Mouse (Mus musculus) olfactory bulb, adult 2 months (tissue): Measurements from ENCODE around the gene Pknox2. TPM values are rescaled to one million over a fixed set of nuclear protein-coding genes. Genes with fewer than 3 reads are reported as not detected.

Experiments
- H3K27ac ChIP-seq: fragments of 200-500 bp; 2 replicates; pipeline ENCODE4 v1.5.1; 2012; ENCODE audit warnings: low read depth, low read length; ENCODE audit not compliant: insufficient read depth
- H3K4me1 ChIP-seq: fragments of 200-500 bp; 2 replicates; pipeline ENCODE4 v1.6.1; 2012; ENCODE audit warnings: low read length; ENCODE audit not compliant: control insufficient read depth, insufficient read depth
- H3K4me3 ChIP-seq: fragments of 200-500 bp; 2 replicates; pipeline ENCODE4 v1.5.1; 2012; ENCODE audit warnings: mild to moderate bottlenecking, low read depth, low read length, moderate library complexity; ENCODE audit not compliant: insufficient read depth
- CTCF ChIP-seq: fragments of 200-500 bp; IDR thresholded peaks from 2 replicates; pipeline ENCODE4 v1.5.1; 2012; ENCODE audit warnings: low read depth, mild to moderate bottlenecking, low read length, moderate library complexity; ENCODE audit not compliant: insufficient read depth
- POLR2A ChIP-seq: fragments of 200-500 bp; IDR thresholded peaks from 2 replicates; pipeline ENCODE4 v1.6.1; 2012; ENCODE audit warnings: mild to moderate bottlenecking, low read depth, low read length, moderate library complexity; ENCODE audit not compliant: insufficient read depth
- WGBS: fragments of 180-500 bp; shearing (Covaris S2); methylation state at CpG from one replicate; pipeline ENCODE4 v1.1.7; 2018; 5-methylcytosine and 5-hydroxymethylcytosine counted together
- polyA plus RNA-seq: library from polyadenylated mRNA; stranded (reverse); fragments of >200 nt; gene quantifications from 2 replicates; pipeline ENCODE4 v1.2.4, GENCODE M21; 2012; ENCODE audit warnings: low replicate concordance; ENCODE audit not compliant: missing spikeins, insufficient read depth, insufficient read length

Pknox2 gene
- polyA plus RNA-seq, 1 experiment, result not detected

GRCm38 (mm10) chr9:37143046-37143931 is 3.9 kb downstream of the Pknox2 start:
- Histone ChIP-seq H3K27ac (no peak overlapping the region), H3K4me3 (no peak overlapping the region), H3K4me1 (peaks cover 19% of the 10 kb centered on the region)
- 58% methylated on average over 12 of the region's 12 CpGs for WGBS
- TF ChIP-seq CTCF, result no peak
- no peak for TF ChIP-seq POLR2A

GRCm38 (mm10) chr9:37142107-37142506 is 5.1 kb downstream of the Pknox2 start:
- no peak overlapping the region for H3K27ac ChIP-seq
- 58% methylated on average over 4 of the region's 4 CpGs for WGBS

DNA sequence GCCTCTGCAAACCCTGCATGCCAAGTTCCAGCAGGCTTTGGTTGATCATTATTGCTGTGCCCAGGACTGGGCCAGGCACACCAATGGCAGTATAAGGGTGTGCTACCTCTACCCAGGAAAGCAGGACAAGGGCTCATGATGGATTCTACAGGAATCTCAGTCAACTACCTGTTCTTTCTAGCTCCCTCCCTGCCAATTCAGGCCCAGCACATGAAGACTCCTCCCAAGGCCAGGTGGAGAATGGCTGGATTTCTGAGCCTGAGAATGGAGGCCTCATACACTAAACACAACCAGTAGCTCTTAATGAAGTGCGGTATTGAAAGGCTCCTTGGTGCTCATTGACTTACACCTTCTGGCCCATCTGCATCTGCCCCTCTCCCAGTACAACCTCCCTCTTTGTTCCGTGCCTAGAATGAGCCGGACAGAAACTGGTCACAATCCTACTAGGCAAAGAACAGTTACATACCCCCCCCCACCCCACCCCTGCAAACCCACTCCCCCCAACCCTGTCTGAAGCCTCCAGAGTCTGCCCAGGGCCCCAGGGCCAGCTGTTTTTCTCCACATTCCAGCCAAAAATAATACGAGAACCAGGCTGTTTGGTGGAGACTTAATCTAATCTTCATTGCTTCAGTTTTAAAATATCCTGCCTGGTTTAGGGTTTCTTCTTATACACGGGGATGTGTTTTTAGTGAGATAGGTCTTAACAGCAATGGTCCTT is 6.6 kb downstream of the Pknox2 start:
- H3K27ac ChIP-seq, result no peak overlapping the region
- 76% methylated on average over 5 of the region's 5 CpGs for WGBS
- H3K4me1 ChIP-seq, result peaks cover 13% of the 10 kb centered on the region
- no peak overlapping the region for H3K4me3 ChIP-seq
- TF ChIP-seq CTCF (no peak), POLR2A (no peak)

More at GRCm38 (mm10) chr9:37142107-37142506, 5.1 kb downstream of the Pknox2 start:
- TF ChIP-seq POLR2A, result no peak
- H3K4me1 ChIP-seq, result peaks cover 13% of the 10 kb centered on the region
- no peak overlapping the region for H3K4me3 ChIP-seq

DNA sequence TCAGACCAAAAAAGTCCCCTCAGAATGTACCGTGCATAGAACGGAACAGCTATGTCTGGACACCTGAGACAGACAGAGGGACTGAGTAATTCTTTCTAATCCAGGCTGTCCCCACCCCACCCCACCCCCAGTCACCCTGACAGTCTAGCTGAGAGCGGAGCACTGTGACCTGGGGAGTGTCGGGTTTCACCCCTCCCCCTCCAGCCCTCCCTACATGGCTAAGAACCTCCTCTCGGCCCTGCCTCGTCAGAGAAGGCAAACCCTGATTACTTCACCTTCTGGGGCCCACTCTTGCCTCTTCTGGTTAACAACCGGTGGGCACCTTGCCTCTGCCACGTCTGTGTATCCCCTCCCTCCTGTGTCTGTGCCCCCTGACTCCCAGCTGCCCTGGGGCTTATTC is 7.7 kb downstream of the Pknox2 start:
- 51% methylated on average over 8 of the region's 8 CpGs for WGBS
- TF ChIP-seq CTCF, result no peak
- TF ChIP-seq POLR2A, result no peak
- H3K4me1 ChIP-seq, result peaks cover 9% of the 10 kb centered on the region
- no peak overlapping the region for H3K27ac ChIP-seq
- H3K4me3 ChIP-seq, result no peak overlapping the region

- 75% methylated on average over 4 of the region's 4 CpGs for WGBS
- peaks cover 4% of the 10 kb centered on the region for H3K4me1 ChIP-seq
- no peak overlapping the region for H3K4me3 ChIP-seq
- no peak overlapping the region for H3K27ac ChIP-seq
- TF ChIP-seq POLR2A (no peak), CTCF (no peak)
Observed at GRCm38 (mm10) chr9:37138883-37139282, 8.3 kb downstream of the Pknox2 start.

- peaks cover 4% of the 10 kb centered on the region for H3K4me1 ChIP-seq
- no peak for TF ChIP-seq POLR2A
- TF ChIP-seq CTCF, result no peak
- no peak overlapping the region for H3K4me3 ChIP-seq
- H3K27ac ChIP-seq, result no peak overlapping the region
- WGBS, result 78% methylated on average over 13 of the region's 13 CpGs
Observed at GRCm38 (mm10) chr9:37136340-37136739, 10.9 kb downstream of the Pknox2 start.

DNA sequence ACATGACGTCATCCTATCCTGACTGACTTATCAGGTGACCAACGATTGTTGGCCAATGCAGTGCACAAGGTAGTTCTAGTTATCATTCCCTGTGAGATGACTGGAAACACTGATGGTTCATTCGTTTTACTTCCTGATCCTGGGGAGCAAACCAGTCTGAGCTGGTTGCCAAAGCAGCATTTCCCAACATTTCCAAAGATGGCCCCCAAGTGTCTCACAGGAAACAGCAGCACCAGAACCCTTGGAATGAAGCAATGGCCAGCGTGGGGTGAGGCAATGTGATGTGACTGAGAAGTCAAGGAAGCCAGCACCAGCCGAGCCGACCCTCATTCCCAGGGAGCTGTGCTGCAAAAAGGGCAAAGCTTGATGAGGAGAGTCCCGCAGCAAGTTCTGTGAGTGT is 13.7 kb downstream of the Pknox2 start:
- no peak overlapping the region for H3K4me3 ChIP-seq
- H3K4me1 ChIP-seq, result no peaks in the 10 kb centered on the region
- WGBS, result 92% methylated on average over 7 of the region's 7 CpGs
- H3K27ac ChIP-seq, result no peak overlapping the region
- TF ChIP-seq POLR2A (no peak), CTCF (no peak)

GRCm38 (mm10) chr9:37129046-37129445 is 18.2 kb downstream of the Pknox2 start:
- WGBS, result 95% methylated on average over 6 of the region's 6 CpGs

GRCm38 (mm10) chr9:37126197-37126596 is 21.0 kb downstream of the Pknox2 start:
- TF ChIP-seq POLR2A (no peak), CTCF (no peak)
- H3K4me1 ChIP-seq, result peaks cover 13% of the 10 kb centered on the region
- H3K27ac ChIP-seq, result no peak overlapping the region
- 67% methylated on average over 2 of the region's 2 CpGs for WGBS
- no peak overlapping the region for H3K4me3 ChIP-seq

More at GRCm38 (mm10) chr9:37129046-37129445, 18.2 kb downstream of the Pknox2 start:
- H3K4me1 ChIP-seq, result peaks cover 2% of the 10 kb centered on the region; the same call in 1 of the 2 replicates
- no peak overlapping the region for H3K27ac ChIP-seq
- no peak for TF ChIP-seq POLR2A
- no peak for TF ChIP-seq CTCF
- H3K4me3 ChIP-seq, result no peak overlapping the region
